Comparison of ENCODE assay signal across 25 mouse cellular contexts in genomic region chr1:194508314-194508713, GRCm38 (mm10).
"Had no signal": no experiment of that assay in that cellular context is flagged by ENCODE, and none has a peak within 500 bp of the region (broad histone marks: within the 10 kb centered on the region; RNA-seq: fewer than 3 reads in every experiment).

No protein-coding gene starts in this region.

- H3K27ac ChIP-seq: gastrocnemius, adult 2 months; heart, embryonic 10.5 days; hindbrain, embryonic 13.5 days; hindbrain, embryonic 15.5 days; hindbrain, postnatal 0 days; kidney, embryonic 15.5 days; limb, embryonic 13.5 days; limb, embryonic 15.5 days; liver, embryonic 12.5 days; liver, embryonic 14.5 days had no signal

- H3K4me3 ChIP-seq: gastrocnemius, adult 2 months; heart, embryonic 10.5 days; heart, embryonic 12.5 days; hindbrain, embryonic 13.5 days; hindbrain, embryonic 15.5 days; kidney, embryonic 15.5 days; limb, embryonic 13.5 days; limb, embryonic 15.5 days; liver, embryonic 12.5 days had no signal

- H3K4me1 ChIP-seq: heart, embryonic 10.5 days; heart, embryonic 12.5 days; hindbrain, embryonic 15.5 days; kidney, embryonic 15.5 days; limb, embryonic 13.5 days; limb, embryonic 15.5 days; liver, embryonic 12.5 days had no signal

- DNase-seq: gastrocnemius, adult 2 months; gastrocnemius, postnatal 10 days; gastrocnemius, postnatal 25 days; heart, adult 18-20 months; heart, postnatal 10 days; heart, postnatal 4 days; kidney, adult 11 months; kidney, adult 2 months; kidney, adult 9 months; kidney, postnatal 10 days; kidney, postnatal 25 days; layer of hippocampus, adult 9-11 months; layer of hippocampus, postnatal 36 days; left cerebral cortex, postnatal 4 days had no signal

- ATAC-seq: hindbrain, postnatal 0 days; intestine, embryonic 16.5 days; liver, embryonic 12.5 days had no signal

- H3K9ac ChIP-seq: heart, embryonic 12.5 days; hindbrain, embryonic 13.5 days; hindbrain, embryonic 15.5 days; kidney, embryonic 15.5 days; limb, embryonic 13.5 days; limb, embryonic 15.5 days; liver, embryonic 12.5 days; liver, embryonic 14.5 days had no signal

- H3K9me3 ChIP-seq: heart, embryonic 10.5 days; hindbrain, embryonic 13.5 days; kidney, embryonic 15.5 days; limb, embryonic 15.5 days; liver, embryonic 12.5 days had no signal

- H3K36me3 ChIP-seq: heart, embryonic 10.5 days; heart, embryonic 12.5 days; hindbrain, embryonic 13.5 days; hindbrain, embryonic 15.5 days; kidney, embryonic 15.5 days; limb, embryonic 13.5 days; limb, embryonic 15.5 days; liver, embryonic 12.5 days had no signal

- H3K27me3 ChIP-seq: heart, embryonic 12.5 days; hindbrain, embryonic 13.5 days; hindbrain, embryonic 15.5 days; kidney, embryonic 15.5 days; limb, embryonic 13.5 days; limb, embryonic 15.5 days; liver, embryonic 12.5 days had no signal

- H3K4me2 ChIP-seq: heart, embryonic 12.5 days; hindbrain, embryonic 13.5 days; hindbrain, embryonic 15.5 days; kidney, embryonic 15.5 days; limb, embryonic 13.5 days; limb, embryonic 15.5 days; liver, embryonic 12.5 days had no signal
